In the genomic region with DNA sequence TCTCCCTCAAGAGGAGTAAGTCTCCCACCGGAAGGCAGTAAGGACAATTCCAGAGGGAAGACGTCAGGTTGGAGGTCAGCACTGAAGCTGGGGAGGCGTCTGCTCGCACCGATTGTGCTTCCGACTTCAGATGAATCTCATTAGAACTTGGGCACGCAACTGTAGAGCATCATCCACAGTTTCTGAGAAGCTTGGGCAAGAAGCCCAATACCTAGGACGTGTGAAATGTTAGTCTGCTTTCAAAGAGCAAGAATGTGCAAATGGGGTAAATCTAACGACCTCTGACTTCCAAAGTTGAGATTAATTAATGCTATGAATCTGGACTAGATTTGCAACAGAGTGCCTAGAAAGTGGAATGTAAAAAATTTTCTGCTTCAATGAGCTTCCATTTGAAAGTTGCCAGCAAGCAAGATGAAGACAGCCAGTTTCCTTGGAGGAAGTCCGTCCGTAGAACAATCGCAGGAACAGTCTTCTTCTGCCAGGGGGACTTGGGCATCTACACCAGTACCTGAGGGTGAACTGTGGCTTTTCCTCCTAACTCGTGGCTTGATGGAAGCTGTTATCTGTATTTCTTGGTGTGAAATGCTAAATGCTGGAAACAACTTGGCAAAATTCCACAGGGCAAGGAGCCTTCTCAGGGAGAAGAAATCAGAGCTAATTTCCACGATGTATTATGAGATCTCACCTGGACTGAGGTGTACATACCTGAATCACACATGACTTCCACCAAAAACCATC, we compare ENCODE assay signal across 12 mouse cellular contexts. TPM values are rescaled to one million over a fixed set of nuclear protein-coding genes. Genes with fewer than 3 reads are reported as not detected.
DNase-seq lines count a peak whose midpoint lies in the region; ATAC-seq and TF ChIP-seq lines count a peak whose summit lies in the region.
"Had no signal": no experiment of that assay in that cellular context is flagged by ENCODE, and none has a peak within 500 bp of the region (broad histone marks: within the 10 kb centered on the region; RNA-seq: fewer than 3 reads in every experiment).

No protein-coding gene starts in this region.

- H3K27ac ChIP-seq in forebrain, embryonic 15.5 days (replicated peaks) = peak overlapping the region; percentile 92
- H3K27ac ChIP-seq in forebrain, embryonic 10.5 days = no peak overlapping the region
- no peak overlapping the region for H3K27ac ChIP-seq in liver, adult 2 months (replicated peaks; ENCODE audit: insufficient read depth, low read depth, low read length)
- H3K27ac ChIP-seq in liver, postnatal 0 days (ENCODE audit: low read depth) = no peak overlapping the region
- peak overlapping the region; percentile 21 for H3K27ac ChIP-seq in embryonic fibroblast, embryonic 13.5 days (ENCODE audit: insufficient read depth, low read length)
- H3K27ac ChIP-seq: liver, embryonic 14.5 days had no signal

- peak overlapping the region; percentile 28 for H3K4me2 ChIP-seq in forebrain, embryonic 15.5 days (replicated peaks)
- no peak overlapping the region for H3K4me2 ChIP-seq in liver, postnatal 0 days (ENCODE audit: low read depth, low read length)

- no peak overlapping the region for H3K4me3 ChIP-seq in forebrain, embryonic 15.5 days
- H3K4me3 ChIP-seq in forebrain, embryonic 10.5 days = no peak overlapping the region
- H3K4me3 ChIP-seq in liver, adult 2 months (ENCODE audit: insufficient read depth, low read depth, low read length) = no peak overlapping the region
- H3K4me3 ChIP-seq in liver, postnatal 0 days (ENCODE audit: low read depth, low read length) = no peak overlapping the region
- H3K4me3 ChIP-seq in embryonic fibroblast, embryonic 13.5 days (ENCODE audit: insufficient read depth, low read length) = no peak overlapping the region
- H3K4me3 ChIP-seq: erythroblast, embryonic 14.5 days had no signal

- TF ChIP-seq POLR2A in liver, adult 2 months (IDR thresholded peaks at IDR 0.05; ENCODE audit: extremely low read depth, insufficient read depth, low read length) = no peak
- TF ChIP-seq POLR2A in embryonic fibroblast, embryonic 13.5 days (IDR thresholded peaks at IDR 0.05; ENCODE audit: low read depth, low read length) = no peak

- no peak for DNase-seq in forebrain, embryonic 10.5 days (ENCODE audit: extremely low spot score, low spot score)
- DNase-seq in liver, adult 2 months (ENCODE audit: extremely low read depth, low read depth, low spot score) = peak; percentile 12
- no peak for DNase-seq in liver, postnatal 0 days
- DNase-seq in kidney, postnatal 36 days = peak; percentile 30 to 55
- no peak for DNase-seq in testis, postnatal 14 days (ENCODE audit: low spot score)
- no peak for DNase-seq in cerebellum, postnatal 25 days
- DNase-seq: adrenal gland, postnatal 25 days; cerebellum, adult 8-10 months had no signal

- H3K4me1 ChIP-seq in forebrain, embryonic 15.5 days = peaks cover 25% of the 10 kb centered on the region
- peaks cover 15% of the 10 kb centered on the region for H3K4me1 ChIP-seq in forebrain, embryonic 10.5 days
- H3K4me1 ChIP-seq in liver, adult 2 months (ENCODE audit: control insufficient read depth, insufficient read depth, low read length) = peaks cover 4% of the 10 kb centered on the region; the same call in 1 of the 2 replicates
- 0 out of 2 replicates have a peak, but pooled peaks cover 4% of the 10 kb centered on the region for H3K4me1 ChIP-seq in liver, postnatal 0 days (ENCODE audit: insufficient read depth)
- H3K4me1 ChIP-seq in embryonic fibroblast, embryonic 13.5 days (ENCODE audit: control insufficient read depth, insufficient read depth, low read length) = peaks cover 4% of the 10 kb centered on the region; the same call in 1 of the 2 replicates

- no peak for TF ChIP-seq EP300 in liver, postnatal 0 days (IDR thresholded peaks at IDR 0.05; ENCODE audit: low read depth)

- peak; percentile 71 for ATAC-seq in forebrain, embryonic 15.5 days (replicated peaks)
- no peak for ATAC-seq in liver, postnatal 0 days

- TF ChIP-seq CTCF in liver, adult 2 months (IDR thresholded peaks at IDR 0.05; ENCODE audit: low read depth, low read length) = no peak
- no peak for TF ChIP-seq CTCF in liver, postnatal 0 days (IDR thresholded peaks at IDR 0.05; ENCODE audit: low read depth)
- TF ChIP-seq CTCF in embryonic fibroblast, embryonic 13.5 days (IDR thresholded peaks at IDR 0.05; ENCODE audit: borderline replicate concordance, insufficient read depth, low read length) = no peak

- H3K79me2 ChIP-seq in liver, adult 2 months (ENCODE audit: control insufficient read depth, insufficient read depth, low read length) = no peaks in the 10 kb centered on the region

- H3K9ac ChIP-seq in forebrain, embryonic 15.5 days (replicated peaks) = no peak overlapping the region
- H3K9ac ChIP-seq in liver, adult 2 months (ENCODE audit: low read depth, low read length) = no peak overlapping the region
- H3K9ac ChIP-seq in liver, postnatal 0 days (replicated peaks) = no peak overlapping the region
- H3K9ac ChIP-seq: liver, embryonic 14.5 days had no signal

- H3K9me3 ChIP-seq in forebrain, embryonic 15.5 days = no peaks in the 10 kb centered on the region
- no peaks in the 10 kb centered on the region for H3K9me3 ChIP-seq in forebrain, embryonic 10.5 days
- H3K9me3 ChIP-seq in liver, postnatal 0 days (ENCODE audit: low read length) = no peaks in the 10 kb centered on the region

- no peaks in the 10 kb centered on the region for H3K27me3 ChIP-seq in forebrain, embryonic 15.5 days
- H3K27me3 ChIP-seq in forebrain, embryonic 10.5 days (ENCODE audit: poor library complexity, severe bottlenecking) = no peaks in the 10 kb centered on the region
- H3K27me3 ChIP-seq in liver, adult 2 months (ENCODE audit: control insufficient read depth, insufficient read depth, low read length) = no peaks in the 10 kb centered on the region
- H3K27me3 ChIP-seq in liver, postnatal 0 days (ENCODE audit: insufficient read depth, low read length) = no peaks in the 10 kb centered on the region

- no peaks in the 10 kb centered on the region for H3K36me3 ChIP-seq in forebrain, embryonic 15.5 days
- H3K36me3 ChIP-seq in forebrain, embryonic 10.5 days (replicated peaks) = no peaks in the 10 kb centered on the region
- no peaks in the 10 kb centered on the region for H3K36me3 ChIP-seq in liver, adult 2 months (ENCODE audit: control insufficient read depth, insufficient read depth, low read length)
- no peaks in the 10 kb centered on the region for H3K36me3 ChIP-seq in liver, postnatal 0 days (replicated peaks; ENCODE audit: insufficient read depth, low read length)

- WGBS in forebrain, embryonic 15.5 days = 19% methylated on average over 14 of the region's 14 CpGs
- WGBS in forebrain, embryonic 10.5 days = 63% methylated on average over 14 of the region's 14 CpGs
- WGBS in liver, adult 2 months = 70% methylated on average over 14 of the region's 14 CpGs
- WGBS in liver, postnatal 0 days (ENCODE audit: insufficient replicate concordance) = 67% methylated on average over 14 of the region's 14 CpGs

RNA-seq across cellular contexts. Expression of gene Csf1, which starts 47.9 kb away (rescaled TPM):
- 6.5 and 7.9 TPM in 2 replicates for polyA plus RNA-seq in forebrain, embryonic 15.5 days (2015; fragmentation: Nextera tagmentation; extraction: Ambion mirVana)
- 4.6 and 4.8 TPM in 2 replicates for polyA plus RNA-seq in forebrain, embryonic 10.5 days (2016; fragmentation: Nextera tagmentation; extraction: Ambion mirVana)
- 3.0 and 3.3 TPM in 2 replicates for total RNA-seq in liver, adult 2 months (2014; rRNA removed)
- polyA plus RNA-seq in liver, adult 2 months (2012; rRNA removed) = 4.6 and 6.6 TPM in 2 replicates
- polyA plus RNA-seq in liver, postnatal 0 days (2015; fragmentation: Nextera tagmentation; extraction: Ambion mirVana) = 6.6 and 7.2 TPM in 2 replicates
- polyA plus RNA-seq in embryonic fibroblast, embryonic 13.5 days (2011; ENCODE audit: insufficient read length, low read depth, missing spikeins) = 208 and 272 TPM in 2 replicates

Comparison
In these comparisons a context has a peak if more than half of its experiments do, and no peak if none do; other contexts are left out.
1. H3K27ac ChIP-seq: peak in forebrain, embryonic 15.5 days (single experiment) and embryonic fibroblast, embryonic 13.5 days (single experiment); none in forebrain, embryonic 10.5 days (single experiment), liver, adult 2 months (single experiment) and liver, postnatal 0 days (single experiment).
2. DNase-seq: peak in liver, adult 2 months (single experiment) and kidney, postnatal 36 days (2 of 2); none in forebrain, embryonic 10.5 days (single experiment), liver, postnatal 0 days (single experiment), testis, postnatal 14 days (single experiment) and cerebellum, postnatal 25 days (0 of 2).
3. RNA of gene Csf1, which starts 47.9 kb away (polyA plus RNA-seq): 208 to 272 TPM in embryonic fibroblast, embryonic 13.5 days; 6.5 to 7.9 TPM in forebrain, embryonic 15.5 days, 6.6 to 7.2 TPM in liver, postnatal 0 days, 4.6 to 6.6 TPM in liver, adult 2 months and 4.6 to 4.8 TPM in forebrain, embryonic 10.5 days; every median in the first group is over 10 times any median in the second.